Mouse (Mus musculus): ENCODE measurements around the gene Calm1.
A peak's percentile ranks its signal among the peaks of the same experiment; 100 is the strongest.
"Not testable (repeated sequence)": the region's sequence is repeated elsewhere in the genome, so short reads cannot be mapped to it uniquely, and the experiment has no call there.

Calm1 gene

DNA sequence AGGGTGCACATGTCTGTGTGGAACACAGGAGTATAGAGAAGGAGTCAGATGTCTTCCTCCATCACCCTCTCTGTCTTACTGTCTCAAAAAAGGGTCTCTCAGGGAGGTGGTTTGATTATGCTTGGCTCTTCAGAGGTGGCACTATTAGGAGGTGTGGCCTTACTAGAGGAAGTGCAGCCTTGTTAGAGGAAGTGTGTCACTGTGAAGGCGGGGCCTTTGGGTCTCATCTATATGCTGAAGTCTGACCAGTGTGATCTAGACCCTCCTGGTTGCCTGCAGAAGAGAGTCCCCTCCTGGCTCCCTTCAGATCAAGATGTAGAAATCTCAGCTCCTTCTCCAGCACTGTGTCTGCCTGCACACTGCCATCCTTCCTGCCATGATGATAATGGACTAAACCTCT lies 5.1 kb upstream of the Calm1 start:
- DNase-seq (ENCODE audit: low read depth, low spot score) = no peak

DNA sequence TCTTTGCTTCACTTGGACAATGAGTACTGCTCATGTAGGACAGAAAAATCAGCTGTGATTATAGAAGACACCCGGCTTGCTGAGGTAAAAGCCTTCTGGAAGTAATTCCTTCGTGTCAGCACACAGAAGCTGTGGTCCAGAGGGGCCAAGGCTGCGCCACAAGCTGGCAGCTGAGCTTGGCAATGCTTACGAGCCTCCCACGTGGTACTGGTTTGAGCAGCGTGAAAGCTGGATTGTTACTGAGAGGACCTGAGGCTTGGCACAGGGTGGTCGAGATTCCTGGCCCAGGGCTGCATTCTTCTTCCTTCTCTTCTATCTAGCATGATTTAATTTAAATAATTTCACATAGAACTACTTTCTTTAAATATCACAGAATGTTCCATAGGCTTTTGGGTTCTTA lies 2.4 kb upstream of the Calm1 start:
- DNase-seq (ENCODE audit: low read depth, low spot score) = no peak

DNA sequence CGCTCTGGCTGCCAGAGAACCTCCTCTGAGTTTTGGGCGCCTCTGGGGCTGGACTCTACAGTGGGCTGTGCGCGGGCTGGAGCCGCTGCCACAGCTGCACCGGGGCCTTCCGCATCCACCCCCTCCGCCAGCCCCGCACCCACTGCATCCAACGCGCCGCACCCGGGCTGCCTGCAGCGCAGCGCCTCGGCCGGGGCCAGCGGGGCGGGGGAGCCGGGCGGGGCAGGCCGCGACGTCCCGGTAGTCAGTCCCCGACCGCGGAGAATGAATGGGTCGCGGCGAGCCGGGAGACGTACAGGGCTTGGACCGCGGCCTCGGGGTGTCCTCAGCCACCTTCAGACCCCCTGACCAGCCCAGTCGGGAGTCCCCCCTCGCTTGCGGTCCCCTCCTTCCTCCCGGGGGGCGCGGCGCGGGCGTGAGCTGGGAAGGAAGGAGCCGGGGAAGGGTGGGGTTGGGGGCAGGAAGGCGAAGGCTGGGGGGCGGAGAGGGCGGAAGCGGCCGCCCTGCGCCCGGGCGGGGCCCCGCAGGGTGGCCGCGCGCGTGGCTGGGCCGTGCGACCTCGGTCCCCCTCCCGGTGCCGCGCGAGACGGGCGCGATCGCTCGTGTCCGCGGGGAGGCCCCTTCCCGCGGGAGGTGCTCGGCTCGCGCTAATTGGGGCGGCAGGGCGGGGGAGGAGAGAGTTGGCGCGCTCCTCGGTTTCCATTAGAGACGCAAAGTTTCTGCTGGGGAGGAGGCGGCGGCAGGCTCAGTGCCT lies 833 bp downstream of the Calm1 start:
- no peak for DNase-seq (ENCODE audit: low read depth, low spot score)

DNA sequence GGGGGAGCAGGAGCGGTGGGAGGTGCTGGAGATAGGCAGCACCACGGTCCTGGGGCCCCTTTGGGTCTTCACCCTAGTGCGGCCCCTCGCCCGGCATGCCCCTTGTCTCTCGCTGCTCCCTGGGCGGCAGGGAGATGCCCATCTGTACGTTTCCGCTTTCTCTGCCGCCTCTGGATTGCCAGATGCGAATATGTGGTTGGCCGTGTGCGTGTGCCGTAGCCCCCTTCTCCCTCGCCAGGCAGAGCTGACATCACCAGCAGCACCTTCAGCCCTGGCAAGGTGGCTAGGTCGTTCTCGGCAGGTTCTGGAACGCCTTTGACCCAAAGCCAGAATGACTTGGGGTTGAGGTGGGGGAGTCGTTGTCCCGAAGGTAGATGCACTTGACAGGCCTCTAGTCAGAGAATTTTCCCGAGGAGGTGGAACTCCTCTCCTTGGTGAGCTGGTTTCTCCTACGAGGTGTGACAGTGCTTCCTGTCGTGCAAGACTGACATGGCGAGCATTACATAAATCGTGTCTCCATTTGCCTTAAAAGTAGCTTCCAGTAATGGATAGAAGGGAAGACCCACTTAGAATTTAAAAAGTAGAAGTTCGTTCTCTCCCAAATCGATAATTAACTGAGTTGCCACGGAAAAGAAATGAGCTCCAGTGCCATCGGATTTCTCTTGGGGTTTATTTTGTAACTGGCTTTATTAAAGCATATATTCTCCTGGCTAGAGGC lies 1.6 kb downstream of the Calm1 start:
- DNase-seq (ENCODE audit: low read depth, low spot score) = no peak

DNA sequence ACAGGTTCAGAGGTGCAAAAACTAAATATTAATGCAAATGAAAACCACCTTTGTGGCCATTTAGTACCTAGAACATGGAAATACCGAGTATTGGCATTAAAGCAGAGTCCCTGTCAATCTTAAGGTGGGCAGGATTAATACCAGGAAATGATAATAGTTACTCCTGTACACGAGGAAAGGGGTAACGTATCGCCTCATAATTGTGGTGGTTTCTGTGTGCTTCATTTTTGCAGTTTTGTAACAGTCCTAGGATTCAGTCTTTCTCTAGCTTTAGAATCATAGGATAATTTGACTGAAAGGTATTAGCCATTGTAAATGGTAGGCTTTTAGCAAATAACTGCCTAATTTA lies 2.1 kb downstream of the Calm1 start:
- no peak for DNase-seq (ENCODE audit: low read depth, low spot score)

DNA sequence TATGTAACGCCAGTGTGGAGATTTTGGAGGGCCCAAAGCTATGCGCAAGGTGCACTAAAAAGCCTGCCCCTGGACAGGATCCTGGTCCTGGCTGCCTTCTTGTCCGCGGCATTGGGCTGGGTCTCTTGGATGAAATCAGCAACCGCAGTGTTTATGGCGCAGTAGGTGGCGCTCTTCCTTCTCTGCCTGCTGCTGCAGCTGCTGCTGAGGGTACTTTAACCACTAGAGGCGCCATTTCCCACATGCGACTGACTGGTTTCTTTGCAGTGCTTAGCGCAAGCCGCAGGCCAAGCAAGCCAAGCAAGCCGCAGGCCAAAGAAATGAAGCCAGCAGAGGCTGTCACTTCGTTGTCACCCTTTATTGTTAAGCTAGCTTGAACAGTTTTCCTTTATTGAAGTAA lies 2.6 kb downstream of the Calm1 start:
- DNase-seq (ENCODE audit: low read depth, low spot score) = peak; percentile 89

DNA sequence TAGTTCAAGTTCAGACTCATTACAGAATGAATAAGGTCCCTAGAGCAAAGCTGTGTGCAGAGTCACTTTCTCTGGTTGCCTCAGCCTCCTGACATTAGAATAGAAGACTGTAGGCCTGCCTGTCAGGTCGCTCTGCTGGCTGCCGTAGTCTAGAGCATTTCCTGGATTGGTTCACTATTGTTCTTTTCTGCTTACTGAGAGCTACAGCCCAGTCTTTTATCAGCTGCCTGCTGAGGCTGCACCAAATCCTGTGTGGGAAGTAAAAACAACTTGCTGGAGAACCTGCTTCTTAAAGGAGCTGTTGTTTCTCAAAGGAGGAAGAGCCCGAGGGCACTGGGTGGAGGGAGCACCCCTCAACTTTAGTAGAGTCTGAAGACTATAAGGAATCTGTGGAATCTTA lies 4.5 kb downstream of the Calm1 start:
- DNase-seq (ENCODE audit: low read depth, low spot score) = no peak

DNA sequence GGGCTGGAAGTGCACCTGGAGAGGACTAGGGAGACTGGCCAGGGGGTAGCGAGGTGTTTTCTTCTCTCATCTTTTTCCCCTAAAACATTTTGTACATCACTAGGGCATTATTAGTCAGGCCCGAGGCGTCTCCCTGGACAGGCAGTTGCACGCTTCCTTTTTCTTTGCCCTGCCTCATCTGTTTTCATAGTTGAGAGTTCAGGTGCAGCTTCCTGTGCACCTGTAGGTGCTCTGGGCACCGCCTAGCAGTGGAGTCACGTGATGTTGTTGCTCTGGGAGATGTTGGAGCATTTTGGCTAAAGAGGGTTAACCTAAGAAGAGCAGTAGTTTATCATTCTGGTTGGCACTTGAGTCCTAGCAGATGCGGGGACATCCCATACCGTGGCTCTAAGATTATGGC lies 5.9 kb downstream of the Calm1 start:
- no peak for DNase-seq (ENCODE audit: low read depth, low spot score)

DNA sequence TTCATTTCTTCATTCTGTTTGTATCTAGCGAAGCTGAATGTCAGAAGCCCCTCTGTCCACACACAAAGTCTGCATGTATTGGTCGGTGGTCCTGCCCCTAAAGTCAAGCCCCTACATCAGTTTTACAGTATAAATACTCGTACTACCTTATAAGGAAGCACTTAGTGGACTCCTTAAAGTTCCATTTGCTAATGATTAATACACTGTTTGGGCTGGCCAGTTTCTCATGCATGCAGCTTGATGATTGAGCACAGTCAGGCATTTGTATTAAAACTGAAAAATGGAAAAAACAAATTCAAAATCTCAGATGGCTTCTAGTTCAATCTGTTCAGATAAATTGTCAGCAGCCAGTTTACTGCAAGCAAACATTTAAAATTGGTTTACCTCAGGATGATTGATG lies 7.3 kb downstream of the Calm1 start:
- no peak for DNase-seq (ENCODE audit: low read depth, low spot score)

DNA sequence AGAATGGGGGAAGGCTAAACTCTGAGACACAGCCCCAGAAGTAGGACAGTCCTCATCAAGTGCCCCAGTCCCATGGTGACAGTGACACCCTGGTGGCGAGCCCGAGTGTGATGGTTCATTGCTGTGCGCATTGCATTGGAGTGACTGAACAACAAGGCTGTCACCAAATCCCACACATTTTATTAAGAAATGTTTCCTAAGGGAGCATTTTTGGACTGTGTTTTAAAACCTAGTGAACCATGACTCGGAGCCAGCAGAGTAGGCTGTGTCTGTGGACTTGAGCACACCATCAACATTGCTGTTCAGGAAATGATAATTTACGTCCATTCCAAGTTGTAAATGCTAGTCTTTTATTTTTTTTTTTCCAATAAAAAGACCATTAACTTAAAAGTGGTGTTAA lies 7.7 kb downstream of the Calm1 start:
- no peak for DNase-seq (ENCODE audit: low read depth, low spot score)

DNA sequence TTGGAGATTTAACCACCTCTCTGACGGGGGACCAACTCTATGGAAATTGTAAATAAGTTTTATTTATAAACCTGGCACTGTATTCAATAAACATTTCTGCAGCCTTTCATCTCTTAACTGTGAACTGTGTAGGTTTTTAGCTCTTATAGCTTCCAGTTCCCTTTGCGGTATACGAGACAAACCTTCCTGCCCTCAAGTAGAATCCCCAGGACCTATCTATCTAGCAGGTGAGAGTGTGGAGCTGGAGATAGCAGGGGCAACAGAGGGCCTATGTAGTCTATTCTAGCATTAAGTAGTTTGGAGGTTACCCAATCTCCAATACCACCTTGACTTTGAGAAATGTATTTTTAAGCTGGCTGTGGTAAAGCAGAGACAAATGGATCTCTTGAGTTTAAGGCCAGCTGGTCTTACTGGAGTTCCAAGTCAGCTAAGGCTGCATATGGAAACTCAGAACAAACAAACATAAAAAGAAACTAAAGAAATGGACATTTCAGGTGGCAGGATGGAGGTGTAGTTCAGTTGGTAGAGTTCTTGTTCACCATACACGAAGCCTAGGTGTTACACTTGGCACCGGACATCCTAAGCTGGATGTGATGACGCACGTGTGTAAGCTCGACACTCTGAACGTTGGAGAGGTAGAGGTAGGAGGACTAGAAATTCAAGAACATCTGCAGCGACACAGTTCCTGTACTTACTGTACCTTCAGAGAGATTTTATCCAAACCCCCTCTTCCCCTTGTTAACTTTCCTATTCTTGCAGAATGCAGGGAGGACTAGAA lies 10.7 kb downstream of the Calm1 start:
- no peak for DNase-seq (ENCODE audit: low read depth, low spot score)

DNA sequence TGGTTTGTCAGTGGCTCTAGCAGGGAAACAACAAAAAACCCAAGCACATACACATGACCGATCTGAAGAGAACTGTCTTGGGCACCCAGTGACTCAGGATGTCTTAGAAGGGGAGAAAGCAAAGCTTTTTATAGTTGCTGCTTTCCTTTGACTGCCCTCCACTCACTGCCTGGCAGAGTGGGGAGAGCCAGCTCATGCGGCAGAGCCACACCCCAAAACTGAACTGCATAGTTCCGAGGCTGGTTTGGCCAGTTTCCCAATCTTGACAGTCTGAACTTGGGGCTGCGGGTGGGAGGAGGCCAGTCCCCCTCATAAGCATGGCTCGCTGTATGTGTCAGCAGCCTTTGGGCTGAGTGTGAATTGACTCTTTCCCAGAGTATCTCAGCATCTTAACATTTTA lies 11.7 kb downstream of the Calm1 start:
- DNase-seq (ENCODE audit: low read depth, low spot score) = no peak

DNA sequence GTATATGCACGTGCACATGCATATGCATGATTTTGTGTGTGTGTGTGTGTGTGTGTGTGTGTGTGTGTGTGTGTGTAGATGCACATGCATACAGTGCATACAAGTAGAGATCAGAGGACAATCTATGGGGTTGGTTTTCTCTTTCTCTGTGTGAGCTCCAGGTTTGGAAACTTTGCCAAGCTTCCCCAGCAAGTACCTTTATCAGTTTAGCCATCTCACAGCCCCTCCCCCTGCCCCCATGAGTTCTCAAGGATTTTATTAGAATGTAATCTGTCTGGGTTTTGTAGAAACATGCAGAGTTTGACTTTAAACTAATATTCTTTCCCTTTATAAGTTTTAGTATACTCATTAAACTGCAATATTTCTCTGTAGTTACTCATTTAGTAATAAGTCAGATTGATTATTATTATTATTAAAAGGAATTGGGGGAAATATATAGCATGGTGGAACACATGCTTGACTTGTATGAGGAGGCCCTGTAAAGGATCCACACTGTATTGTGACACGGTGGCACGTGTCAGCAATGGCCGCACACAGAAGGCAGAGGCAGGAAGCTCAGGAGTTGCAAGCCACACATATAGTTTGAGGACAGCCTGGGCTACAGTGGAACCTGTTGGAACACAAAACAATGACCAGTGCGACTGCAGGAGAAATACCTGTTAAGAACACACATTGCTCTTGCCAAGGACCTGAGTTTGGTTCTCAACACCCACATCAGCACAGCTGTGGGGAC lies 12.4 kb downstream of the Calm1 start:
- DNase-seq (ENCODE audit: low read depth, low spot score) = no peak

DNA sequence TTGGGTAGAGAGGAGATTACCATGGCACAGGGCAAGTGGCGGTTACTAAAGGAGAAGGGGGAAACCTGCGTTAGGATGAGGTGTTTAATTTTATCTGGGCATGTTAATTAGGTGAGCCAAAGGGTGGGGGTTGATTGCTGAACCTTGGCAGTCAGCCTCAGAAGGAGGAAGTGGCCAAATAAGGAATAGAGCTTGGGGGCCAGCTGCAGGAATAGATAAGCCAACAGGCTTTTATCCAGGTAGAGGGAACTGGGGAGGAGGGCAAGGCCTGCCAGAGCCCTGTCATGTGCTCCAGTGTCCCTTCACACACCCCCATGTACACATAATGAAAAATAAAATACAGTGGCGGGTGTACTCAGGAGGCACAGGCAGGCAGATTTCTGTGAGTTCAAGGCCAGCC lies 13.2 kb downstream of the Calm1 start:
- no peak for DNase-seq (ENCODE audit: low read depth, low spot score)

DNA sequence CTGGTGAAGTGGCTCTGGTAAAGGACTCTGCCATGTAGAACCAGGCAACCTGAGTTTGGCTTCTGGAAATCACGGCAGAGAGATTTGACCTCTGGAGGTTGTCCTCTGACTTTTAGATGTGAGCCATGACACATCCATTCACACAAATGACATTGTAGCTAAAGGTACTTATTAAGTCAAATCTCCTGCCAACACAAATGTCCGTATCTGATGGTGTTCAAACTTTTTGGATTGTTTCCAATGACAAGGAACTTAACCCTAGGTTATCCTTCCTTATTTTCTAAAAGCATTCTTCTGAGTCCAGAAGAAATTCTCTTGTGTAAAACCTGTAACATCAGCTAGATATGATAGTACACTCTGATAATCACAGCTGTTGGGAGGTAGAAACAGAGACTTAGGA lies 13.9 kb downstream of the Calm1 start:
- no peak for DNase-seq (ENCODE audit: low read depth, low spot score)

DNA sequence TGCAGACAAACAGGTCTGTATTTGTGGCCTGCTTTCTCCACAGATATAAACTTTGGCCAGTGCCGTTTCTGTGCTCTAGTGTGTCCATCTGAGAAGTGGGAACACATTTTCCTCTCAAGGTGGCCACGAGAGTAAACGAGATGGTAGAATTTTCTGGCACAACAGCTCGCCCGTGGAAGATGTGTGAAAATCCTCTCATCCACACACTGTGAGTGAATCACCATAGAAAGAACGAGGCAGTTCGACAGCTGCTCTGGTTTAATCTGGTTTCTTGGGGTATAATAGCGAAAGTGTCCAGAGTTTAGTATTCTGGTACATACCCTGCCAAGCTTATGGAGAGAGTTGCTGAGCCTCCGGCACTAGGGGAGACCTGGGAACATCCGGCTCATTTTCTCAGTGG lies 14.9 kb downstream of the Calm1 start:
- DNase-seq (ENCODE audit: low read depth, low spot score) = no peak

DNA sequence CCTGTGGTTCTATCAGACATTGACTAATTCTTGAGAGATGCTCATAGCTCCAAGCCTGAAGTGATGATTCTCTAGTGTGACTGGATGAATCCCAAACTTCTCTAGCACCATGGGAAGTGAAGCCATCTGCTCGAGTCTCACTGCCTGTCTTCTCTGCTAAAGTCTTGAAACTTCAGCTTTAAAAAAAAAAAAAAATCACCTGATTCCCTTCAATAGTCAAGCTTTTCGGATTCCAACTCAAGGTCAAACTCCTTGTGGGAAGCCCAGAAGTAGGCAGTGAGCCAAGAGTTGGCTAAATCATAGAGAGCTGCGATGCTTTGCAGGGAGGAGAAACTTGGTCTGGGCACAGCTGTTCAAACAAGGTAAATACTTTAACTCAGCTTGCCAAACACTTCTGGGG lies 15.5 kb downstream of the Calm1 start:
- no peak for DNase-seq (ENCODE audit: low read depth, low spot score)

DNA sequence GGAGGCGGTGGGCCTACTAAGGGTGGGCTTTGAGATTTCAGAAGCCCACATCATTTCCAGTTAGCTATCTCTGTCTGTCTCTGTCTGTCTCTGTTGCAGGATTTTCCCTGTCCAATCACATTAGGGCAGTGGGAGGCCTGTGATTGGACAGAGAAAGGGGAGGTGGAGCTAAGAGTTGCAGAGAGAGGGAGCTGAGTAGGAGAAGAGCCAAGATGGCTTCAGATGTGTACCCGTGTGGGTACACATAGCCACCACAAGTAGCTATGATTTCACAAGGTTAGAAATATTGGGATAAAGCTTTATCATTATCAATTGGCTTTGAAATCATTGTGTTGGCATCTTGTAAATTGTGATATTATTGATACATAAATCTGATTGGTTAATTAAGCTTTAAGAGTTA lies 17.9 kb downstream of the Calm1 start:
- not testable (repeated sequence) for DNase-seq (ENCODE audit: low read depth, low spot score)

DNA sequence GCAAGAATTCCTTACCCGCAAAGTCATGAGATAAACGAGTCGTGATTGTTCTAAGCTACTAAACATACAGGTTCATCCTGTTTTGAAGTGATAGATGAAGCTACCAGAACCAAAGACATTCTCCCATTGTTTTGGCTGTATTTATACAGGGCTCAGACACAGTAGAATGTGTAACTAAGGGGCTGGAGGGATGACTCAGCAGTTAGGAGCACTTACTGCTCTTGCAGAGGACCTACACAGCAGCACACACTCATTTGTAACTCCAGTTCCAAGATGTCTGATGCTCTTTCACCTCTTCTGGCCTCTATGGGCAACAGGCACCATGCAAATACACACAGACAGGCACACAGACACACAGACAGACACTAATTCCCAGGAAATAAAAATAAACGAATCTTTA lies 20.8 kb downstream of the Calm1 start:
- DNase-seq (ENCODE audit: low read depth, low spot score) = no peak

DNA sequence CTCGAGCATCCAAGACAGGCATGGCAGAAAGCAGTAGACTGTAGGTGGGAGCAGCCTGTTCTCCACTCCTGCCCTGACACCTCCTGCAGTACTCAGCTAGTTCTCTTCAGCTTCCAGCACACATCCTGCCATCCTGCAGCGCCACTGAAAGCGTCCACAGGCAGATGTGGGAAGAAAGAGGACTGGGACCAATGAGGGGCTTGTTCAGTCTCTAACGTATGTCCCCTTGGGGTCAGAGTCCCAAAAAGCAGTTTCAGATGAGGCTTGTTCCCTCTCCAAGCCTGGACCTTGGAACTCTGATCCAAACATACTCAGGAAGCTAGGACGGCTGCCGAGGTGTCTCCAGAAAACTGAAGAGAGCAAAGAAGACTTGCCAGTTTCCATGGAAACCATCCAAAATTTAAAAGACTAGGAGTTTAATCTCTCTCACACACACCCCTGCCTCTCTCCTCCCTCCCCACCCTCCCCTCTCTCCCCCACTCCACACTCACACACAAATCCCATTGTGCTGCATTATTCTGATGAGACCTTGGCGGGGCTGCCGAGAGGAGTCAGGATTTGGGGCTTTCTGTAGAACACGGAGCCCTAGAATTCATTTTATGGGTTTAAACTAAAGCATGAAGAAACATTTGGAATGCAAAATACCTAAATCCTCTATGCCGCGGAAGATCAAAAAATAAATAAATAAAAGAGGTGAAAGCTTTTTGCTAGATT lies 22.5 kb downstream of the Calm1 start:
- no peak for DNase-seq (ENCODE audit: low read depth, low spot score)

DNA sequence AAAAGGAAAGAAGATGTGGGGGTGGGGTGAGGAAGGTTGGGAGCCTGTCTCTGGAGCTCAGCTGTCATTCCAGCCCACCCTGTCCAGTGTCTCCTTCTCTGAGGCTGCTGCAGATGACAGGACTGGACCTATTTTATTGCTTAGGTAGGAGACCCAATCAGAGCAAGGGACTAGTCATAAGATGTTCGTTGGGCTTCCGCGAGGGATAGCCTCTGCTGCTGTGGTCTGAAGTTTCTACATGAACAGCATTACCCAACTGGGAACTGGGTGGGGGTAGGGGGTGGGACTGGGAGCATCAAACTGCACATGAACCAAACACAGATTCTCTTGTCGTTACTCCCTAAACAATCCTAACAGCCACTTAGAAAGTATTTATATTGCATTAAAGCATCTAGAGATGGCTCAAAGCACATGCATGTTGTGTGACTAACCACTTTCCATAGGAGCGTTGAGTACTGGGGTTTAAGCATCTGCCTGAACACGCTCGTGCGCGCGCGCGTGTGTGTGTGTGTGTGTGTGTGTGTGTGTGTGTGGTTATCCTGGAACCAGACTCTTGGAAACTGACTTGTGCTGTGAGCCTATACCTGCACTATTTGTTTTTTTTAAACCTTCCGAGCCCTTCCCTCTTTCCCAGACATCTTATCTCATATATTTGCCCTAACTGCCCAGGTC lies 23.2 kb downstream of the Calm1 start:
- no peak for DNase-seq (ENCODE audit: low read depth, low spot score)

Data from WW6 (cell line).